In genomic region chr10:78244058-78244437, GRCm38 (mm10) we compare ENCODE assay signal across 8 mouse cellular contexts. TPM values are rescaled to one million over a fixed set of nuclear protein-coding genes. Genes with fewer than 3 reads are reported as not detected.
DNase-seq lines count a peak whose midpoint lies in the region; ATAC-seq lines count a peak whose summit lies in the region.

No protein-coding gene starts in this region.

- H3K4me2 ChIP-seq in embryonic facial prominence, embryonic 12.5 days (replicated peaks) = peak overlapping the region; percentile 97
- H3K4me2 ChIP-seq in heart, embryonic 16.5 days (ENCODE audit: low read depth, low read length) = peak overlapping the region; percentile 98

- H3K9ac ChIP-seq in embryonic facial prominence, embryonic 12.5 days = peak overlapping the region; percentile 85
- peak overlapping the region; percentile 80 for H3K9ac ChIP-seq in heart, embryonic 16.5 days (ENCODE audit: low read length)

- peaks cover 11% of the 10 kb centered on the region for H3K4me1 ChIP-seq in embryonic facial prominence, embryonic 12.5 days
- peaks cover 12% of the 10 kb centered on the region for H3K4me1 ChIP-seq in heart, embryonic 16.5 days (ENCODE audit: control insufficient read depth, insufficient read depth, low read length)

- H3K9me3 ChIP-seq in embryonic facial prominence, embryonic 12.5 days = no peaks in the 10 kb centered on the region
- H3K9me3 ChIP-seq in heart, embryonic 16.5 days (replicated peaks; ENCODE audit: control insufficient read depth, low read length) = no peaks in the 10 kb centered on the region

- no peaks in the 10 kb centered on the region for H3K36me3 ChIP-seq in embryonic facial prominence, embryonic 12.5 days
- H3K36me3 ChIP-seq in heart, embryonic 16.5 days (ENCODE audit: control insufficient read depth, insufficient read depth) = no peaks in the 10 kb centered on the region
- H3K36me3 ChIP-seq in macrophage (ENCODE audit: inconsistent target) = no peaks in the 10 kb centered on the region

- WGBS in embryonic facial prominence, embryonic 12.5 days = 0% methylated on average over 33 of the region's 33 CpGs
- under 1% methylated on average over 32 of the region's 33 CpGs for WGBS in heart, embryonic 16.5 days
- 0% methylated on average over 26 of the region's 33 CpGs for WGBS in macrophage (ENCODE audit: missing documents)

- peak overlapping the region; percentile 96 for H3K4me3 ChIP-seq in embryonic facial prominence, embryonic 12.5 days
- peak overlapping the region; percentile 70 for H3K4me3 ChIP-seq in heart, embryonic 16.5 days (ENCODE audit: low read length)
- H3K4me3 ChIP-seq in macrophage (ENCODE audit: inconsistent target) = peak overlapping the region; percentile 51

- peaks cover 51% of the 10 kb centered on the region for H3K79me2 ChIP-seq in macrophage (ENCODE audit: inconsistent target)

- ATAC-seq in embryonic facial prominence, embryonic 12.5 days (ENCODE audit: insufficient number of reproducible peaks, insufficient read depth, low FRiP score, low TSS enrichment) = peak; percentile 31
- peak; percentile 47 for ATAC-seq in heart, embryonic 16.5 days (replicated peaks; ENCODE audit: extremely low read depth, insufficient read depth, low FRiP score)

- 0 out of 2 replicates have a peak overlapping the region, but pooled peaks have one; percentile 36 for H3K27ac ChIP-seq in embryonic facial prominence, embryonic 12.5 days
- peak overlapping the region; percentile 30; the same call in 1 of the 2 replicates for H3K27ac ChIP-seq in heart, embryonic 16.5 days (ENCODE audit: low read length)
- H3K27ac ChIP-seq in macrophage = no peak overlapping the region

- no peaks in the 10 kb centered on the region for H3K27me3 ChIP-seq in embryonic facial prominence, embryonic 12.5 days
- H3K27me3 ChIP-seq in heart, embryonic 16.5 days (ENCODE audit: control insufficient read depth, insufficient read depth, low read length) = no peaks in the 10 kb centered on the region

- peak; percentile 24 to 32 for DNase-seq in CD8-positive naive resting alpha-beta T cell, adult 2 months (ENCODE audit: low read depth in 2 of 2, low spot score in 2 of 2)
- peak; percentile 27 for DNase-seq in ZHBTc4 (ENCODE audit: low read depth, low spot score)
- peak; percentile 50 to 77 for DNase-seq in kidney, postnatal 25 days
- peak; percentile 57 for DNase-seq in right cerebral cortex, postnatal 25 days
- DNase-seq in layer of hippocampus, postnatal 36 days = no peak

RNA-seq across cellular contexts. Expression of gene Trappc10, which starts 0.4 kb away (rescaled TPM):
- polyA plus RNA-seq in embryonic facial prominence, embryonic 12.5 days (2016; fragmentation: Nextera tagmentation; extraction: Ambion mirVana) = 17.4 and 18.6 TPM in 2 replicates
- polyA plus RNA-seq in heart, embryonic 16.5 days (2015; fragmentation: Nextera tagmentation; extraction: Ambion mirVana) = 7.0 and 11.9 TPM in 2 replicates
- 100 to 1,000 TPM in 12 of 26 experiments, 10 to 100 TPM in 14; 83.3 to 169 (median 98.1) TPM for total RNA-seq in macrophage (2018; cell fraction: chromatin; rRNA removed)
- total RNA-seq in macrophage (2018; cell fraction: cytosol; rRNA removed) = 10 to 100 TPM; 28.0 to 42.2 (median 35.7) TPM
- total RNA-seq in macrophage (2018; cell fraction: nucleus; rRNA removed) = 100 to 1,000 TPM in 1 of 26 experiments, 10 to 100 TPM in 25; 63.5 to 106 (median 71.1) TPM
- 24.0 to 38.9 TPM (median 30.9 TPM) in 3 replicates for polyA plus RNA-seq in macrophage (2018)
- total RNA-seq in layer of hippocampus, postnatal 36 days (2021) = 10 to 100 TPM; 75.6 to 79.0 TPM

RNA-seq across cellular contexts. Expression of gene Pwp2, which starts 59.1 kb away (rescaled TPM):
- polyA plus RNA-seq in embryonic facial prominence, embryonic 12.5 days (2016; fragmentation: Nextera tagmentation; extraction: Ambion mirVana) = 24.2 and 27.0 TPM in 2 replicates
- polyA plus RNA-seq in heart, embryonic 16.5 days (2015; fragmentation: Nextera tagmentation; extraction: Ambion mirVana) = 12.4 and 12.6 TPM in 2 replicates
- 10 to 100 TPM in 7 of 26 experiments, 1 to 10 TPM in 19; 4.7 to 16.1 (median 8.9) TPM for total RNA-seq in macrophage (2018; cell fraction: chromatin; rRNA removed)
- total RNA-seq in macrophage (2018; cell fraction: cytosol; rRNA removed) = 1 to 10 TPM; 4.1 to 9.0 (median 6.9) TPM
- 10 to 100 TPM in 4 of 26 experiments, 1 to 10 TPM in 22; 4.4 to 17.7 (median 7.3) TPM for total RNA-seq in macrophage (2018; cell fraction: nucleus; rRNA removed)
- 6.1 to 17.2 TPM (median 6.1 TPM) in 3 replicates for polyA plus RNA-seq in macrophage (2018)
- total RNA-seq in layer of hippocampus, postnatal 36 days (2021) = 10 to 100 TPM; 20.8 to 21.3 TPM

Comparison
In these comparisons a context has a peak if more than half of its experiments do, and no peak if none do; other contexts are left out.
1. DNase-seq: peak in CD8-positive naive resting alpha-beta T cell, adult 2 months (2 of 2), ZHBTc4 (single experiment), kidney, postnatal 25 days (2 of 2) and right cerebral cortex, postnatal 25 days (single experiment); none in layer of hippocampus, postnatal 36 days (0 of 2).
2. Peak in every context shown above with its lines, with median percentiles within 50 percentile points of each other: H3K4me3 ChIP-seq.